Mouse (Mus musculus) ovary, postnatal 10 days (tissue): Measurements from ENCODE around the gene Il17ra.
A peak's percentile ranks its signal among the peaks of the same experiment; 100 is the strongest.

Source experiments
- DNase-seq: peaks from one replicate; pipeline ENCODE4 v3.0.0; 2022; ENCODE audit warnings: low spot score

The Il17ra gene

GRCm38 (mm10) chr6:120463086-120463871, at the start of gene Il17ra:
Gene Il17ra, plus strand, starts transcription at chr6:120463247.
- DNase-seq: peak; percentile 53

GRCm38 (mm10) chr6:120438161-120438560, 24.9 kb upstream of the Il17ra start:
- DNase-seq: no peak

- no peak for DNase-seq
These were observed 20.8 kb upstream of the Il17ra start for GRCm38 (mm10) chr6:120442171-120442749.

- no peak for DNase-seq
These were observed 19.4 kb upstream of the Il17ra start for GRCm38 (mm10) chr6:120443363-120444355.

- no peak for DNase-seq
These were observed 12.8 kb upstream of the Il17ra start for GRCm38 (mm10) chr6:120450208-120450607.

GRCm38 (mm10) chr6:120452384-120453102, 10.5 kb upstream of the Il17ra start:
- DNase-seq: no peak

- DNase-seq: no peak
These were observed 10.0 kb upstream of the Il17ra start for GRCm38 (mm10) chr6:120453103-120453445.

GRCm38 (mm10) chr6:120453556-120453955, 9.5 kb upstream of the Il17ra start:
- DNase-seq: no peak

- no peak for DNase-seq
These were observed 8.4 kb upstream of the Il17ra start for GRCm38 (mm10) chr6:120454627-120455077.

GRCm38 (mm10) chr6:120457074-120457473, 6.0 kb upstream of the Il17ra start:
- no peak for DNase-seq

- DNase-seq: no peak
These were observed 5.3 kb upstream of the Il17ra start for GRCm38 (mm10) chr6:120457751-120458150.

- no peak for DNase-seq
These were observed 1.8 kb upstream of the Il17ra start for GRCm38 (mm10) chr6:120461217-120461616.

- DNase-seq: no peak
These were observed 796 bp upstream of the Il17ra start for GRCm38 (mm10) chr6:120462251-120462650.

- DNase-seq: no peak
These were observed 837 bp downstream of the Il17ra start for GRCm38 (mm10) chr6:120463884-120464283.

GRCm38 (mm10) chr6:120464406-120464939, 1.4 kb downstream of the Il17ra start:
- no peak for DNase-seq

- DNase-seq: no peak
These were observed 2.3 kb downstream of the Il17ra start for GRCm38 (mm10) chr6:120465393-120465792.

- DNase-seq: no peak
These were observed 3.7 kb downstream of the Il17ra start for GRCm38 (mm10) chr6:120466609-120467329.

GRCm38 (mm10) chr6:120468259-120468658, 5.2 kb downstream of the Il17ra start:
- DNase-seq: no peak

GRCm38 (mm10) chr6:120469268-120469667, 6.2 kb downstream of the Il17ra start:
- DNase-seq: no peak

GRCm38 (mm10) chr6:120469770-120470169, 6.7 kb downstream of the Il17ra start:
- DNase-seq: no peak

- no peak for DNase-seq
These were observed 7.6 kb downstream of the Il17ra start for GRCm38 (mm10) chr6:120470666-120471065.
